Mouse (Mus musculus) liver, embryonic 14.5 days (tissue): Measurements from ENCODE around the gene Pou2f1.

Experiments used
- CTCF ChIP-seq: IDR thresholded peaks from 2 replicates; pipeline ENCODE4 v1.5.1; 2016; ENCODE audit warnings: antibody characterized with exemption, low read depth, control low read depth
- EP300 ChIP-seq: IDR thresholded peaks from 2 replicates; pipeline ENCODE4 v1.6.1; 2016; ENCODE audit warnings: antibody characterized with exemption, low read depth

- no peak for TF ChIP-seq CTCF
- no peak for TF ChIP-seq EP300
Observed at GRCm38 (mm10) chr1:165849458-165850445, 152.7 kb downstream of the Pou2f1 start.
